Mouse (Mus musculus) kidney, adult 2 months (tissue): ENCODE results near the gene Gm19410. TPM values are rescaled to one million over a fixed set of nuclear protein-coding genes. Genes with fewer than 3 reads are reported as not detected.
A peak's percentile ranks its signal among the peaks of the same experiment; 100 is the strongest.

Experiments used
- DNase-seq: peaks from one replicate; pipeline ENCODE4 v3.0.0; 2021
- H3K27ac ChIP-seq: fragments of 200-500 bp; 2 replicates; pipeline ENCODE4 v1.5.1; 2012; ENCODE audit warnings: low read depth, low read length, control low read depth, inconsistent platforms; ENCODE audit not compliant: insufficient read depth
- H3K27me3 ChIP-seq: fragments of 200-500 bp; replicated peaks from 2 replicates; pipeline ENCODE4 v1.6.1; 2012; ENCODE audit warnings: mild to moderate bottlenecking, moderate library complexity, low read length, inconsistent platforms; ENCODE audit not compliant: control insufficient read depth, insufficient read depth
- H3K36me3 ChIP-seq: fragments of 200-500 bp; 2 replicates; pipeline ENCODE4 v1.6.1; 2012; ENCODE audit warnings: mild to moderate bottlenecking, moderate library complexity, low read length, inconsistent platforms; ENCODE audit not compliant: control insufficient read depth, insufficient read depth
- H3K4me1 ChIP-seq: fragments of 200-500 bp; 2 replicates; pipeline ENCODE4 v1.6.1; 2011; ENCODE audit warnings: low read length; ENCODE audit not compliant: control insufficient read depth, insufficient read depth
- H3K4me3 ChIP-seq: fragments of 200-500 bp; 2 replicates; pipeline ENCODE4 v1.5.1; 2011; ENCODE audit warnings: mild to moderate bottlenecking, low read depth, low read length, control low read depth; ENCODE audit not compliant: insufficient read depth
- CTCF ChIP-seq: fragments of 200-500 bp; conservative IDR thresholded peaks from 2 replicates; pipeline ENCODE4 v1.5.1; 2011; ENCODE audit warnings: low read depth, mild to moderate bottlenecking, control low read depth, low read length, moderate library complexity, mixed read lengths; ENCODE audit not compliant: insufficient read depth, insufficient read length
- POLR2A ChIP-seq: fragments of 200-500 bp; IDR thresholded peaks from one replicate; pipeline ENCODE4 v1.6.1; 2011; ENCODE audit warnings: low read depth, low read length, control low read depth
- WGBS: fragments of 180-500 bp; shearing (Covaris S2); methylation state at CpG from one replicate; pipeline ENCODE4 v1.1.7; 2018; 5-methylcytosine and 5-hydroxymethylcytosine counted together
- polyA plus RNA-seq: library from polyadenylated mRNA; depleted of rRNA; stranded (reverse); fragments of >200 nt; gene quantifications from 2 replicates; pipeline ENCODE4 v1.2.3, GENCODE M21; 2012; rRNA removed

Gene Gm19410
- polyA plus RNA-seq, result 0.02 TPM in 1 of 2 replicates, not detected in the other

GRCm38 (mm10) chr8:35765499-35766193 lies at the start of gene Gm19410:
TSS of gene Gm19410 (plus strand) at chr8:35765790.
- TF ChIP-seq POLR2A (no peak), CTCF (no peak)
- Histone ChIP-seq H3K36me3 (no peaks in the 10 kb centered on the region), H3K27ac (no peak within 1 kb of the TSS), H3K4me3 (no peak within 1 kb of the TSS), H3K27me3 (no peaks in the 10 kb centered on the region; the same call in 1 of the 2 replicates), H3K4me1 (no peaks in the 10 kb centered on the region)
- DNase-seq, result peak; percentile 10
- 1% methylated on average over 35 of the region's 35 CpGs for WGBS

GRCm38 (mm10) chr8:35730776-35731175 lies 34.8 kb upstream of the Gm19410 start:
- Histone ChIP-seq H3K36me3 (no peaks in the 10 kb centered on the region), H3K27ac (no peak overlapping the region), H3K27me3 (no peaks in the 10 kb centered on the region), H3K4me3 (no peak overlapping the region), H3K4me1 (no peaks in the 10 kb centered on the region)
- TF ChIP-seq CTCF (no peak), POLR2A (no peak)
- 49% methylated on average over 3 of the region's 3 CpGs for WGBS
- DNase-seq, result no peak

GRCm38 (mm10) chr8:35735438-35735837 lies 30.2 kb upstream of the Gm19410 start:
- H3K36me3 ChIP-seq, result no peaks in the 10 kb centered on the region
- no peak overlapping the region for H3K4me3 ChIP-seq
- peak; percentile 5 for DNase-seq
- WGBS, result 73% methylated on average over 3 of the region's 3 CpGs
- TF ChIP-seq CTCF, result no peak; the same call in 1 of the 2 replicates
- no peak for TF ChIP-seq POLR2A
- no peaks in the 10 kb centered on the region for H3K27me3 ChIP-seq
- no peaks in the 10 kb centered on the region for H3K4me1 ChIP-seq
- H3K27ac ChIP-seq, result no peak overlapping the region

- Histone ChIP-seq H3K27ac (no peak overlapping the region), H3K4me3 (no peak overlapping the region), H3K4me1 (no peaks in the 10 kb centered on the region), H3K27me3 (no peaks in the 10 kb centered on the region), H3K36me3 (no peaks in the 10 kb centered on the region)
- no peak for TF ChIP-seq CTCF
- TF ChIP-seq POLR2A, result no peak
- DNase-seq, result no peak
- 94% methylated on average over 5 of the region's 5 CpGs for WGBS
Measured at GRCm38 (mm10) chr8:35756202-35756601, 9.4 kb upstream of the Gm19410 start.

GRCm38 (mm10) chr8:35765020-35765419 lies 570 bp upstream of the Gm19410 start:
- H3K27me3 ChIP-seq, result no peaks in the 10 kb centered on the region; the same call in 1 of the 2 replicates
- WGBS, result 4% methylated on average over 9 of the region's 9 CpGs
- H3K27ac ChIP-seq, result no peak overlapping the region
- no peaks in the 10 kb centered on the region for H3K4me1 ChIP-seq
- DNase-seq, result no peak
- H3K36me3 ChIP-seq, result no peaks in the 10 kb centered on the region
- TF ChIP-seq POLR2A (no peak), CTCF (no peak)
- no peak overlapping the region for H3K4me3 ChIP-seq

GRCm38 (mm10) chr8:35773508-35773907 lies 7.9 kb downstream of the Gm19410 start:
- no peak overlapping the region for H3K4me3 ChIP-seq
- H3K27ac ChIP-seq, result no peak overlapping the region
- no peaks in the 10 kb centered on the region for H3K27me3 ChIP-seq
- no peak for DNase-seq
- TF ChIP-seq POLR2A (no peak), CTCF (no peak)
- 21% methylated on average over 7 of the region's 7 CpGs for WGBS
- no peaks in the 10 kb centered on the region for H3K36me3 ChIP-seq
- no peaks in the 10 kb centered on the region for H3K4me1 ChIP-seq
